Mouse (Mus musculus): ENCODE data around the gene Supt3. TPM values are rescaled to one million over a fixed set of nuclear protein-coding genes. Genes with fewer than 3 reads are reported as not detected.

Gene Supt3
- total and polyA plus RNA-seq, 2 experiments, result 2.3 to 4.9 TPM

DNA sequence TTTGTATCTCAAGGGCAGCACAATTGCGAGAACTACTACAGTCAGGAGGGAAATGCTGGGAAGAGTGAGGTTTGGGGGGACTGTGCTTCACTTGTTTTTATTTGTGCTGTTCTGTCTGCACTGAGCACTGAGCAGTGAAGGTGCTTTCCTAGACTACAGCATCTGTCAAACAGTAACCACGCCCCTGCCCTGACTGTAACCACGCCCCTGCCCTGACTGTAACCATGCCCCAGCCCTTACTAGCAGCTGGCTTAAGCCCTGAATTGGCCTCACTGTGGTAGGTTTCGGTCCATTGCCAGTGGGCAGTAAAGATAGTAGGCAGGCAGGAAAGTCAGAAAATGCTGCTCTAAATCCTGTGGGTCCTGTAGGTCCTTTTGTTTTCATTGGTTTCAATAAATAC, 196.5 kb downstream of the Supt3 start:
- no peak overlapping the region for H3K4me3 ChIP-seq (ENCODE audit: insufficient read depth, low read depth, low read length)
- H3K9ac ChIP-seq (ENCODE audit: low read depth, low read length), result no peak overlapping the region
- no peaks in the 10 kb centered on the region for H3K79me2 ChIP-seq (ENCODE audit: control insufficient read depth, insufficient read depth, low read length)
- no peaks in the 10 kb centered on the region for H3K36me3 ChIP-seq (ENCODE audit: control insufficient read depth, insufficient read depth, low read length)
- no peak overlapping the region for H3K27ac ChIP-seq (replicated peaks; ENCODE audit: insufficient read depth, low read depth, low read length)
- no peak for DNase-seq (ENCODE audit: extremely low read depth, low read depth, low spot score)
- TF ChIP-seq POLR2A (IDR thresholded peaks at IDR 0.05; ENCODE audit: extremely low read depth, insufficient read depth, low read length) (no peak), CTCF (IDR thresholded peaks at IDR 0.05; ENCODE audit: low read depth, low read length) (no peak)
- H3K27me3 ChIP-seq (ENCODE audit: control insufficient read depth, insufficient read depth, low read length), result no peaks in the 10 kb centered on the region
- 84% methylated on average over 4 of the region's 4 CpGs for WGBS
- no peaks in the 10 kb centered on the region for H3K4me1 ChIP-seq (ENCODE audit: control insufficient read depth, insufficient read depth, low read length)

DNA sequence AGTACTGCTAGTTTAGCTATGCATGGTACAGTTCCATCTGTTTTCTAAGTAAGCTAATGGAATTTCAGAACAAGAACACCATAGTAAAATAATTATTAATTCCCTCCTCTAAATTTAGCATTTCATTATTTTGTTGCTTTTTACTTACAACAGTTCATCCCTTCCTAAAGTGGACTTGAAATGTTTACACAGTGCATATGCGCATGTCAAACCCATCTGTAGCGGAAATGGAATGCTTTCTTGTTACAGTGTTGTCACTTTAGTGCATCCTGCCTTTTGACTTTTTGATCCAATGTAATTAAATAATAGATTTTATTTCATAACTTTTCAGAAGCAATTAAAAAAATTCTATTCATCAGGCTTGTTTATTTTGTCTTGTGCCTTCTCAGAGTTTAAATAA, 200.7 kb downstream of the Supt3 start:
- WGBS, result 95% methylated on average over 2 of the region's 2 CpGs
- Histone ChIP-seq H3K4me3 (ENCODE audit: insufficient read depth, low read depth, low read length) (no peak overlapping the region), H3K4me1 (ENCODE audit: control insufficient read depth, insufficient read depth, low read length) (no peaks in the 10 kb centered on the region), H3K79me2 (ENCODE audit: control insufficient read depth, insufficient read depth, low read length) (no peaks in the 10 kb centered on the region), H3K27ac (replicated peaks; ENCODE audit: insufficient read depth, low read depth, low read length) (no peak overlapping the region), H3K9ac (ENCODE audit: low read depth, low read length) (no peak overlapping the region), H3K27me3 (ENCODE audit: control insufficient read depth, insufficient read depth, low read length) (no peaks in the 10 kb centered on the region), H3K36me3 (ENCODE audit: control insufficient read depth, insufficient read depth, low read length) (no peaks in the 10 kb centered on the region)
- DNase-seq (ENCODE audit: extremely low read depth, low read depth, low spot score), result no peak
- TF ChIP-seq CTCF (IDR thresholded peaks at IDR 0.05; ENCODE audit: low read depth, low read length) (no peak), POLR2A (IDR thresholded peaks at IDR 0.05; ENCODE audit: extremely low read depth, insufficient read depth, low read length) (no peak)

DNA sequence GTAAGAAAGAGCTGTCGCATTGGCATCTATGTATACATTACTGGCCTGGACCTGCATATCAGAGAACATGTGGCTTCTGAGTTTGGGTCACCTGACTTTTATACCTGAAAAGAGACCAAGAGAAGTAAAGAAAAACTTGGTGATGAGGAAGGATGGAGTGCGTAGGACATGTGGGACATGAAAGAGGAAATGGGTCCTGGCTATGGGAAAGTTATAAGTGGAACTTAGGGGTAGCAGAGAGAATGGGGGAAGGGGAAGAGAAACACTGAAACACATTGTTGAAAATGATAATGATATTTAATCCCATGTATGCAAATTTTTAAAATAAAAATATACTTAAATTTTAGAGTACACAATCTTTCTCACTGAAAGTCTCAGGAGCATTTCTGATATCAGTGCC, 211.0 kb downstream of the Supt3 start:
- H3K4me3 ChIP-seq (ENCODE audit: insufficient read depth, low read depth, low read length), result no peak overlapping the region
- WGBS, result 94% methylated on average over 2 of the region's 2 CpGs
- H3K27ac ChIP-seq (replicated peaks; ENCODE audit: insufficient read depth, low read depth, low read length), result no peak overlapping the region
- no peaks in the 10 kb centered on the region for H3K79me2 ChIP-seq (ENCODE audit: control insufficient read depth, insufficient read depth, low read length)
- H3K36me3 ChIP-seq (ENCODE audit: control insufficient read depth, insufficient read depth, low read length), result no peaks in the 10 kb centered on the region; the same call in 1 of the 2 replicates
- H3K27me3 ChIP-seq (ENCODE audit: control insufficient read depth, insufficient read depth, low read length), result no peaks in the 10 kb centered on the region
- DNase-seq (ENCODE audit: extremely low read depth, low read depth, low spot score), result no peak
- no peak overlapping the region for H3K9ac ChIP-seq (ENCODE audit: low read depth, low read length)
- TF ChIP-seq POLR2A (IDR thresholded peaks at IDR 0.05; ENCODE audit: extremely low read depth, insufficient read depth, low read length) (no peak), CTCF (IDR thresholded peaks at IDR 0.05; ENCODE audit: low read depth, low read length) (no peak)
- H3K4me1 ChIP-seq (ENCODE audit: control insufficient read depth, insufficient read depth, low read length), result no peaks in the 10 kb centered on the region

DNA sequence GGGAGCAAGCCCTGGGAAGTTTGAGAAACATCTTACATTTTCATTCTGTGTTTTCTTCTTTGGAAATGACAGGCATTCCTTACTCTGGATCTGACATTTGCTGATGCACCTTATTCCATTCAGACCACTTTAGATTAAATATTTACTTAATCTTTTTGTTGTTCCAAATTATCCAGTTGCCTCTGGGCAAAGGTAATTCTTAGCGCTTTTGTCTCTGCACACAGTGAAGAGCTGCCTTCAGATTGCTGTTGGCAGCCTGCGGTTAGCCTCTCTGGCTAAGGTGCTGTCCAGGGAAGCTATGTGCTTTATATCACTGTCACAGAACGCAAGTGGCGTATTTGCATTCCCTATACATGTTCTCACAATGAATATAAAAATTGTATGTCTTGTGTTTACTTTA, 226.4 kb downstream of the Supt3 start:
- no peaks in the 10 kb centered on the region for H3K79me2 ChIP-seq (ENCODE audit: control insufficient read depth, insufficient read depth, low read length)
- H3K4me1 ChIP-seq (ENCODE audit: control insufficient read depth, insufficient read depth, low read length), result no peaks in the 10 kb centered on the region
- no peaks in the 10 kb centered on the region; the same call in 1 of the 2 replicates for H3K27me3 ChIP-seq (ENCODE audit: control insufficient read depth, insufficient read depth, low read length)
- no peak overlapping the region for H3K27ac ChIP-seq (replicated peaks; ENCODE audit: insufficient read depth, low read depth, low read length)
- H3K9ac ChIP-seq (ENCODE audit: low read depth, low read length), result no peak overlapping the region
- TF ChIP-seq CTCF (IDR thresholded peaks at IDR 0.05; ENCODE audit: low read depth, low read length) (no peak), POLR2A (IDR thresholded peaks at IDR 0.05; ENCODE audit: extremely low read depth, insufficient read depth, low read length) (no peak)
- no peak overlapping the region for H3K4me3 ChIP-seq (ENCODE audit: insufficient read depth, low read depth, low read length)
- no peaks in the 10 kb centered on the region; the same call in 1 of the 2 replicates for H3K36me3 ChIP-seq (ENCODE audit: control insufficient read depth, insufficient read depth, low read length)
- no peak for DNase-seq (ENCODE audit: extremely low read depth, low read depth, low spot score)
- WGBS, result 87% methylated on average over 4 of the region's 4 CpGs

DNA sequence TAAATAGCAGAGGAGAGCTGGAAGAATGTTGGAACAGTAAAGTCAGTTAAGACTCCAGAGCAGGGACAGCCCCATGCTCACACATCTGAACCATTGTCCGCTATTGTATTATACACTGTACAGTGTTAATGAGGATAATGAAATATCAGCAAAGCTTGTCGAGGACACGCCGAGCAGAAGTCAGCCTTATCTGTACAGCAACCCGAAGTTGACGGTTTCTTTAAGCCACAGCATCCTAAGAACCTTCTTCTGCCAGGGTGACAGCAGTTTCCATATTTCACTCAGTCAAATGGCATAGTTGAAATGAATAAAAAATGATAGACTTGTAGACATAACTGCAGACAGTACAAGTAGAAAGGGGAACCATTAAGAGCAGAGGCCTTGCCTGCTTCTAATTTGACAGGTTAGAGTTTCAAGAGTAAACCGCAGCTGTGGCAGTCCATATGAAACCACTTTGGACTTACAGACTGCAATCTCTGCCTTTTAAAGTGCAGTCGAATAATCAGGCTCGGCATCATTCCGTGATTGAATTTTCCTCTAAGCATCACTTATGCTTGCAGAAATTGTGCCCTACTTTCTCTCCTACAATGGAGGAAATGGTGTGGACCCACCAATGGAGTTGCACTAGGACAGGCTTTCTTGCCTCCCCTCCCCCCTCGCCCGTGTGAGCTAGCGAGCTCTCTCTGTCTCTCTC, 227.7 kb downstream of the Supt3 start:
- DNase-seq (ENCODE audit: extremely low read depth, low read depth, low spot score), result no peak
- Histone ChIP-seq H3K79me2 (ENCODE audit: control insufficient read depth, insufficient read depth, low read length) (no peaks in the 10 kb centered on the region), H3K27me3 (ENCODE audit: control insufficient read depth, insufficient read depth, low read length) (peaks cover 4% of the 10 kb centered on the region), H3K9ac (ENCODE audit: low read depth, low read length) (no peak overlapping the region), H3K4me1 (ENCODE audit: control insufficient read depth, insufficient read depth, low read length) (no peaks in the 10 kb centered on the region), H3K27ac (replicated peaks; ENCODE audit: insufficient read depth, low read depth, low read length) (no peak overlapping the region), H3K36me3 (ENCODE audit: control insufficient read depth, insufficient read depth, low read length) (no peaks in the 10 kb centered on the region), H3K4me3 (ENCODE audit: insufficient read depth, low read depth, low read length) (no peak overlapping the region)
- TF ChIP-seq CTCF (IDR thresholded peaks at IDR 0.05; ENCODE audit: low read depth, low read length) (no peak), POLR2A (IDR thresholded peaks at IDR 0.05; ENCODE audit: extremely low read depth, insufficient read depth, low read length) (no peak)
- 95% methylated on average over 13 of the region's 13 CpGs for WGBS

DNA sequence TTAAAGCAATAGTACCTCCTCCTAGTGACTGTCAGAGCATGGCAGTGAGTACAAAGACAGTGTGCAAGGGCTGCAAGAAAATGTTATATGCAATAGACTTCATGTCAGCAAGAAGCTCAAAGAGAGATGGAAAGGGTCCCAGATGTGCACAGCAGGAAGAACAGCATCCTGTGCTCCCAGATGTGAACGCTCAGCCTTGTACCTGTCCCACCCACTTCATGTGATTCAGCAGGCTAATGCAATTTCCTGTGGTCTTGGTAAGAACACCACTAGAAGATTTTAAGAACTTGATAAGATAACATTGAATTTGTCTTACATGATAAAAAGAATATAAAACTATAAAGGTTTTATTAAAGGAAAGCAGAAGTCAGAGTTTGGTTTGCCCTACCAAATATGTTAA, 230.5 kb downstream of the Supt3 start:
- no peaks in the 10 kb centered on the region for H3K36me3 ChIP-seq (ENCODE audit: control insufficient read depth, insufficient read depth, low read length)
- H3K9ac ChIP-seq (ENCODE audit: low read depth, low read length), result no peak overlapping the region
- 92% methylated on average over 1 of the region's 1 CpGs for WGBS
- peaks cover 8% of the 10 kb centered on the region for H3K27me3 ChIP-seq (ENCODE audit: control insufficient read depth, insufficient read depth, low read length)
- peaks cover 2% of the 10 kb centered on the region; the same call in 1 of the 2 replicates for H3K4me1 ChIP-seq (ENCODE audit: control insufficient read depth, insufficient read depth, low read length)
- no peaks in the 10 kb centered on the region for H3K79me2 ChIP-seq (ENCODE audit: control insufficient read depth, insufficient read depth, low read length)
- no peak overlapping the region for H3K27ac ChIP-seq (replicated peaks; ENCODE audit: insufficient read depth, low read depth, low read length)
- no peak for DNase-seq (ENCODE audit: extremely low read depth, low read depth, low spot score)
- TF ChIP-seq CTCF (IDR thresholded peaks at IDR 0.05; ENCODE audit: low read depth, low read length) (no peak), POLR2A (IDR thresholded peaks at IDR 0.05; ENCODE audit: extremely low read depth, insufficient read depth, low read length) (no peak)
- H3K4me3 ChIP-seq (ENCODE audit: insufficient read depth, low read depth, low read length), result no peak overlapping the region
